Comparison of ENCODE assay signal across 27 mouse cellular contexts in the genomic region with DNA sequence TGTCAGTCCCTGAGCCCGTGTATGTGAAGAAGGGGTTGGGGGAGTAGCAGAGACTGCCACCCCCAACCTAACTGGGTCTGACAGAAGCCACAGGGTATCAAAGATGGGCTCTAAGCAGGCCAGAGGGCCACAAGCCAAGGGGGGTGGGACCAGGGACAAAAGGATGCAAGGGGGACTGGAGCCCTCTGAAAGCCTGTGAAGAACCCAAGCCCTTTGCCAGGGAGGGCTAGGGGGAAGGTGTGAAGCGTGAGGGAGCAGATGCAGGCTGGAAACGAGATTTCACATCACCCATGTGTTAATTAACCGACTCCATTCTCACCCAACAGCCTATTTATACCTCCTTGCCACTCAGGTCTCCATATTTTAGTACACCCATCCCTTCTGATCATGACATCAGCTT. TPM values are rescaled to one million over a fixed set of nuclear protein-coding genes. Genes with fewer than 3 reads are reported as not detected.
DNase-seq lines count a peak whose midpoint lies in the region; ATAC-seq and TF ChIP-seq lines count a peak whose summit lies in the region.
"Had no signal": no experiment of that assay in that cellular context is flagged by ENCODE, and none has a peak within 500 bp of the region (broad histone marks: within the 10 kb centered on the region; RNA-seq: fewer than 3 reads in every experiment).

No protein-coding gene starts in this region.

- no peak for TF ChIP-seq POLR2A in cerebellum, adult 2 months (IDR thresholded peaks at IDR 0.05; ENCODE audit: borderline replicate concordance, insufficient read depth, low read length)

- no peak for TF ChIP-seq CTCF in cerebellum, adult 2 months (IDR thresholded peaks at IDR 0.05; ENCODE audit: borderline replicate concordance, insufficient read depth, low read depth, low read length)
- no peak for TF ChIP-seq CTCF in left cerebral cortex, adult 2 months (IDR thresholded peaks at IDR 0.05)

- H3K9ac ChIP-seq in forebrain, embryonic 13.5 days: no peak overlapping the region
- H3K9ac ChIP-seq in forebrain, embryonic 11.5 days (ENCODE audit: low read length): no peak overlapping the region
- H3K9ac ChIP-seq in midbrain, embryonic 13.5 days (replicated peaks): no peak overlapping the region
- no peak overlapping the region for H3K9ac ChIP-seq in midbrain, embryonic 15.5 days
- H3K9ac ChIP-seq: embryonic facial prominence, embryonic 15.5 days; heart, embryonic 12.5 days; hindbrain, embryonic 14.5 days; limb, embryonic 13.5 days; stomach, embryonic 15.5 days had no signal

- intact Hi-C loops in left cerebral cortex, adult 2 months (cut with DNase I): no loop called here
- intact Hi-C loops in left cerebral cortex, postnatal 14 days (cut with DNase I): loop anchor here (5.0 kb wide), 1 partner anchor 40 kb away; no protein-coding TSS in a partner anchor

- H3K4me2 ChIP-seq in forebrain, embryonic 13.5 days: no peak overlapping the region
- no peak overlapping the region for H3K4me2 ChIP-seq in forebrain, embryonic 11.5 days (ENCODE audit: low read depth, low read length, severe bottlenecking)
- no peak overlapping the region for H3K4me2 ChIP-seq in midbrain, embryonic 13.5 days (replicated peaks)
- no peak overlapping the region for H3K4me2 ChIP-seq in midbrain, embryonic 15.5 days
- H3K4me2 ChIP-seq: embryonic facial prominence, embryonic 15.5 days; heart, embryonic 12.5 days; hindbrain, embryonic 14.5 days; limb, embryonic 13.5 days; stomach, embryonic 15.5 days had no signal

- DNase-seq in cerebellum, adult 2 months: peak; percentile 25 to 33
- DNase-seq in cerebellum, postnatal 36 days: no peak
- DNase-seq in forebrain, embryonic 11.5 days (ENCODE audit: low spot score): no peak
- no peak for DNase-seq in left cerebral cortex, adult 2 months (ENCODE audit: extremely low spot score in 1 of 2, low spot score in 2 of 2)
- DNase-seq in left cerebral cortex, postnatal 14 days (ENCODE audit: low spot score in 2 of 2): no peak
- DNase-seq: adrenal gland, adult 8-10 months; gastrocnemius, postnatal 10 days; heart, postnatal 36 days; kidney, adult 18-20 months; kidney, postnatal 4 days; lung, adult 2 months; lung, postnatal 14 days; thymus, postnatal 25 days had no signal

- ATAC-seq in forebrain, embryonic 13.5 days: peak; percentile 28; the same call in 1 of the 2 replicates
- no peak for ATAC-seq in forebrain, embryonic 11.5 days (replicated peaks; ENCODE audit: low FRiP score)
- 0 out of 2 replicates have a peak, but pooled peaks have one; percentile 3 for ATAC-seq in midbrain, embryonic 13.5 days
- ATAC-seq in midbrain, embryonic 15.5 days (replicated peaks): no peak
- ATAC-seq: activated CD4-positive, CD25-positive, alpha-beta regulatory T cell, adult 4 months; inflammation-experienced regulatory T-cells, adult 6 months had no signal

- H3K27ac ChIP-seq in cerebellum, adult 2 months (ENCODE audit: insufficient read depth, low read length): no peak overlapping the region
- H3K27ac ChIP-seq in forebrain, embryonic 13.5 days: peak overlapping the region; percentile 6
- no peak overlapping the region; the same call in 1 of the 2 replicates for H3K27ac ChIP-seq in forebrain, embryonic 11.5 days (ENCODE audit: low read depth, low read length)
- H3K27ac ChIP-seq in left cerebral cortex, adult 2 months: peak overlapping the region; percentile 81; the same call in 1 of the 2 replicates
- H3K27ac ChIP-seq in midbrain, embryonic 13.5 days: no peak overlapping the region
- no peak overlapping the region for H3K27ac ChIP-seq in midbrain, embryonic 15.5 days
- H3K27ac ChIP-seq: embryonic facial prominence, embryonic 15.5 days; hindbrain, embryonic 14.5 days; limb, embryonic 13.5 days; stomach, embryonic 15.5 days had no signal

- no peak overlapping the region for H3K4me3 ChIP-seq in cerebellum, adult 2 months (replicated peaks; ENCODE audit: insufficient read depth, low read depth, low read length)
- no peak overlapping the region for H3K4me3 ChIP-seq in forebrain, embryonic 13.5 days
- H3K4me3 ChIP-seq in forebrain, embryonic 11.5 days (ENCODE audit: low read depth, low read length): no peak overlapping the region
- no peak overlapping the region for H3K4me3 ChIP-seq in left cerebral cortex, adult 2 months
- H3K4me3 ChIP-seq in midbrain, embryonic 13.5 days (replicated peaks): no peak overlapping the region
- no peak overlapping the region for H3K4me3 ChIP-seq in midbrain, embryonic 15.5 days
- H3K4me3 ChIP-seq: embryonic facial prominence, embryonic 15.5 days; heart, embryonic 12.5 days; limb, embryonic 13.5 days; stomach, embryonic 15.5 days had no signal

- no peaks in the 10 kb centered on the region for H3K9me3 ChIP-seq in forebrain, embryonic 13.5 days (replicated peaks)
- H3K9me3 ChIP-seq in forebrain, embryonic 11.5 days (ENCODE audit: control insufficient read depth, low read length): no peaks in the 10 kb centered on the region
- no peaks in the 10 kb centered on the region for H3K9me3 ChIP-seq in midbrain, embryonic 13.5 days
- no peaks in the 10 kb centered on the region for H3K9me3 ChIP-seq in midbrain, embryonic 15.5 days
- H3K9me3 ChIP-seq: embryonic facial prominence, embryonic 15.5 days; heart, embryonic 12.5 days; limb, embryonic 13.5 days; stomach, embryonic 15.5 days had no signal

- 45% methylated on average over 4 of the region's 4 CpGs for WGBS in cerebellum, adult 2 months
- WGBS in forebrain, embryonic 13.5 days: 34% methylated on average over 4 of the region's 4 CpGs
- 58% methylated on average over 4 of the region's 4 CpGs for WGBS in forebrain, embryonic 11.5 days
- 61% methylated on average over 4 of the region's 4 CpGs for WGBS in midbrain, embryonic 13.5 days
- 61% methylated on average over 4 of the region's 4 CpGs for WGBS in midbrain, embryonic 15.5 days

- H3K4me1 ChIP-seq in cerebellum, adult 2 months (ENCODE audit: control insufficient read depth, insufficient read depth, low read length): peaks cover 54% of the 10 kb centered on the region
- H3K4me1 ChIP-seq in forebrain, embryonic 13.5 days: peaks cover 26% of the 10 kb centered on the region
- H3K4me1 ChIP-seq in forebrain, embryonic 11.5 days (replicated peaks; ENCODE audit: control insufficient read depth, insufficient read depth, low read length): no peaks in the 10 kb centered on the region
- peaks cover 26% of the 10 kb centered on the region for H3K4me1 ChIP-seq in midbrain, embryonic 13.5 days (replicated peaks)
- no peaks in the 10 kb centered on the region for H3K4me1 ChIP-seq in midbrain, embryonic 15.5 days

- no peaks in the 10 kb centered on the region for H3K27me3 ChIP-seq in cerebellum, adult 2 months (ENCODE audit: control insufficient read depth, insufficient read depth, low read length)
- no peaks in the 10 kb centered on the region for H3K27me3 ChIP-seq in forebrain, embryonic 13.5 days
- H3K27me3 ChIP-seq in forebrain, embryonic 11.5 days (ENCODE audit: control insufficient read depth, insufficient read depth, low read length): no peaks in the 10 kb centered on the region
- H3K27me3 ChIP-seq in midbrain, embryonic 13.5 days: 0 out of 2 replicates have a peak, but pooled peaks cover 2% of the 10 kb centered on the region
- no peaks in the 10 kb centered on the region for H3K27me3 ChIP-seq in midbrain, embryonic 15.5 days (replicated peaks)
- H3K27me3 ChIP-seq: embryonic facial prominence, embryonic 15.5 days; stomach, embryonic 15.5 days had no signal

- H3K36me3 ChIP-seq in forebrain, embryonic 13.5 days (ENCODE audit: poor library complexity, severe bottlenecking): no peaks in the 10 kb centered on the region
- no peaks in the 10 kb centered on the region for H3K36me3 ChIP-seq in forebrain, embryonic 11.5 days (ENCODE audit: control insufficient read depth, insufficient read depth, low read length)
- H3K36me3 ChIP-seq in midbrain, embryonic 13.5 days: no peaks in the 10 kb centered on the region
- no peaks in the 10 kb centered on the region for H3K36me3 ChIP-seq in midbrain, embryonic 15.5 days (replicated peaks)
- H3K36me3 ChIP-seq: embryonic facial prominence, embryonic 15.5 days; heart, embryonic 12.5 days; limb, embryonic 13.5 days; stomach, embryonic 15.5 days had no signal

RNA-seq across cellular contexts. Expression of a gene that starts 25.4 kb away (rescaled TPM):
- 0.54 and 0.57 TPM in 2 replicates for polyA plus RNA-seq in cerebellum, adult 2 months (2012; rRNA removed)
- 0.25 and 0.40 TPM in 2 replicates for polyA plus RNA-seq in forebrain, embryonic 13.5 days (2015; fragmentation: Nextera tagmentation; extraction: Ambion mirVana)
- polyA plus RNA-seq in forebrain, embryonic 11.5 days (2014; fragmentation: Nextera tagmentation; extraction: Ambion mirVana): 0.33 and 0.71 TPM in 2 replicates
- total RNA-seq in left cerebral cortex, adult 2 months (2021): 10 to 100 TPM in 1 of 2 experiments, 1 to 10 TPM in 1; 6.9 to 15.8 TPM
- total RNA-seq in left cerebral cortex, postnatal 14 days (2021): 10 to 100 TPM in 1 of 2 experiments, 1 to 10 TPM in 1; 8.8 to 12.7 TPM
- 0.71 and 0.76 TPM in 2 replicates for polyA plus RNA-seq in midbrain, embryonic 13.5 days (2015; fragmentation: Nextera tagmentation; extraction: Ambion mirVana)
- polyA plus RNA-seq in midbrain, embryonic 15.5 days (2015; fragmentation: Nextera tagmentation; extraction: Ambion mirVana): 1.7 and 2.4 TPM in 2 replicates
- total RNA-seq: common myeloid progenitor, adult 5-6 weeks; granulocyte monocyte progenitor cell, adult 5-6 weeks; megakaryocyte progenitor cell, adult 5-6 weeks had no signal
- polyA plus RNA-seq: activated CD4-positive, CD25-positive, alpha-beta regulatory T cell, adult 4 months; inflammation-experienced regulatory T-cells, adult 6 months had no signal

RNA-seq across cellular contexts. Expression of a gene that starts 43.0 kb away (rescaled TPM):
- polyA plus RNA-seq in cerebellum, adult 2 months (2012; rRNA removed): 173 and 187 TPM in 2 replicates
- 4.4 and 5.0 TPM in 2 replicates for polyA plus RNA-seq in forebrain, embryonic 13.5 days (2015; fragmentation: Nextera tagmentation; extraction: Ambion mirVana)
- polyA plus RNA-seq in forebrain, embryonic 11.5 days (2014; fragmentation: Nextera tagmentation; extraction: Ambion mirVana): 3.2 and 7.7 TPM in 2 replicates
- 100 to 1,000 TPM; 326 to 329 TPM for total RNA-seq in left cerebral cortex, adult 2 months (2021)
- 100 to 1,000 TPM; 279 to 314 TPM for total RNA-seq in left cerebral cortex, postnatal 14 days (2021)
- 8.2 and 8.8 TPM in 2 replicates for polyA plus RNA-seq in midbrain, embryonic 13.5 days (2015; fragmentation: Nextera tagmentation; extraction: Ambion mirVana)
- polyA plus RNA-seq in midbrain, embryonic 15.5 days (2015; fragmentation: Nextera tagmentation; extraction: Ambion mirVana): 19.6 and 21.0 TPM in 2 replicates
- total RNA-seq: common myeloid progenitor, adult 5-6 weeks; granulocyte monocyte progenitor cell, adult 5-6 weeks; megakaryocyte progenitor cell, adult 5-6 weeks had no signal

RNA-seq across cellular contexts. Expression of a gene that starts 50.9 kb away (rescaled TPM):
- 1.3 and 1.8 TPM in 2 replicates for polyA plus RNA-seq in cerebellum, adult 2 months (2012; rRNA removed)
- polyA plus RNA-seq in forebrain, embryonic 13.5 days (2015; fragmentation: Nextera tagmentation; extraction: Ambion mirVana): 1.5 and 1.9 TPM in 2 replicates
- polyA plus RNA-seq in forebrain, embryonic 11.5 days (2014; fragmentation: Nextera tagmentation; extraction: Ambion mirVana): 0.41 and 0.64 TPM in 2 replicates
- 1 to 10 TPM in 1 of 2 experiments, under 1 TPM in 1; 0.61 to 1.3 TPM for total RNA-seq in left cerebral cortex, adult 2 months (2021)
- total RNA-seq in left cerebral cortex, postnatal 14 days (2021): 1 to 10 TPM in 1 of 2 experiments, under 1 TPM in 1; 0.89 to 1.0 TPM
- polyA plus RNA-seq in midbrain, embryonic 13.5 days (2015; fragmentation: Nextera tagmentation; extraction: Ambion mirVana): 1.0 and 1.6 TPM in 2 replicates
- polyA plus RNA-seq in midbrain, embryonic 15.5 days (2015; fragmentation: Nextera tagmentation; extraction: Ambion mirVana): 2.4 and 3.7 TPM in 2 replicates
- total RNA-seq: common myeloid progenitor, adult 5-6 weeks; megakaryocyte progenitor cell, adult 5-6 weeks had no signal
- polyA plus RNA-seq: heart, embryonic 12.5 days; kidney, embryonic 16.5 days; limb, embryonic 13.5 days had no signal

Comparison
In these comparisons a context has a peak if more than half of its experiments do, and no peak if none do; other contexts are left out.
1. DNase-seq: peak in cerebellum, adult 2 months (2 of 2); none in cerebellum, postnatal 36 days (0 of 2), forebrain, embryonic 11.5 days (single experiment), left cerebral cortex, adult 2 months (0 of 2) and left cerebral cortex, postnatal 14 days (0 of 2).
2. H3K27ac ChIP-seq: peak in forebrain, embryonic 13.5 days (single experiment) and left cerebral cortex, adult 2 months (single experiment); none in cerebellum, adult 2 months (single experiment), forebrain, embryonic 11.5 days (single experiment), midbrain, embryonic 13.5 days (single experiment) and midbrain, embryonic 15.5 days (single experiment).
3. ATAC-seq: peak in forebrain, embryonic 13.5 days (single experiment) and midbrain, embryonic 13.5 days (single experiment); none in forebrain, embryonic 11.5 days (single experiment) and midbrain, embryonic 15.5 days (single experiment).